42 mouse cellular contexts compared by ENCODE assay signal in the genomic region with DNA sequence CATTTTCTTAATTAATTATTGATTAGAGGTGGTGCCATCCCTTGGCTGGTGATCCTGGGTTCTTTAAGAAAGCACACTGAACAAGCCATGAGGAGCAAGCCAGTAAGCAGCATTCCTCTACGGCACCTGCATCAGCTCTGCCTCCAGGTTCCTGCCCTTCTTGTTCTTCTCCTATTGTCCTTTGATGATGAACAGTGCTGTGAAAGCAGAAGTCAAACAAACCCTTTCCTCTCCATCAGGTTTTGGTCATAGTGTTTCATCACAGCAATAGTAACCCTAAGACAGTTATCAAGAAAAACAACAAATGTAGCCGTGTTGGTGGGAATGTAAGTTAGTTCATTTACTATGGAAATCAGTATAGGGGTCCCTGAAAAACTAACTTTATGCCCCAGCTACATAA. TPM values are rescaled to one million over a fixed set of nuclear protein-coding genes. Genes with fewer than 3 reads are reported as not detected.
"Had no signal": no experiment of that assay in that cellular context is flagged by ENCODE, and none has a peak within 500 bp of the region (broad histone marks: within the 10 kb centered on the region; RNA-seq: fewer than 3 reads in every experiment).

No protein-coding gene starts in this region.

- H3K27ac ChIP-seq: left cerebral cortex, adult 2 months; limb, embryonic 10.5 days; limb, embryonic 12.5 days; limb, embryonic 13.5 days; limb, embryonic 15.5 days; liver, embryonic 12.5 days; liver, embryonic 13.5 days; liver, embryonic 14.5 days; liver, embryonic 15.5 days; lung, embryonic 15.5 days; macrophage; midbrain, embryonic 10.5 days; midbrain, embryonic 12.5 days; midbrain, embryonic 13.5 days; midbrain, embryonic 15.5 days had no signal

- H3K4me2 ChIP-seq: limb, embryonic 12.5 days; limb, embryonic 13.5 days; limb, embryonic 15.5 days; liver, embryonic 11.5 days; liver, embryonic 12.5 days; liver, embryonic 13.5 days; liver, embryonic 15.5 days; lung, embryonic 14.5 days; lung, embryonic 15.5 days; midbrain, embryonic 11.5 days; midbrain, embryonic 12.5 days; midbrain, embryonic 13.5 days; midbrain, embryonic 15.5 days had no signal

- ATAC-seq: liver, embryonic 12.5 days; liver, postnatal 0 days; lung, postnatal 0 days; midbrain, embryonic 13.5 days; midbrain, embryonic 15.5 days; midbrain, embryonic 16.5 days had no signal

- H3K4me1 ChIP-seq: limb, embryonic 12.5 days; limb, embryonic 13.5 days; limb, embryonic 15.5 days; lung, embryonic 15.5 days; midbrain, embryonic 13.5 days; midbrain, embryonic 15.5 days had no signal

- H3K9me3 ChIP-seq: limb, embryonic 10.5 days; limb, embryonic 12.5 days; limb, embryonic 13.5 days; limb, embryonic 15.5 days; liver, embryonic 12.5 days; liver, embryonic 13.5 days; liver, embryonic 15.5 days; lung, embryonic 15.5 days; megakaryocyte, embryonic 14.5 days; midbrain, embryonic 10.5 days; midbrain, embryonic 12.5 days; midbrain, embryonic 13.5 days; midbrain, embryonic 15.5 days had no signal

- H3K9ac ChIP-seq: limb, embryonic 12.5 days; limb, embryonic 13.5 days; limb, embryonic 15.5 days; liver, embryonic 12.5 days; liver, embryonic 13.5 days; liver, embryonic 14.5 days; liver, embryonic 15.5 days; liver, postnatal 0 days; lung, embryonic 14.5 days; lung, embryonic 15.5 days; midbrain, embryonic 12.5 days; midbrain, embryonic 13.5 days; midbrain, embryonic 15.5 days had no signal

- H3K36me3 ChIP-seq: limb, embryonic 10.5 days; limb, embryonic 12.5 days; limb, embryonic 13.5 days; limb, embryonic 15.5 days; liver, embryonic 12.5 days; liver, embryonic 13.5 days; liver, embryonic 15.5 days; lung, embryonic 15.5 days; midbrain, embryonic 10.5 days; midbrain, embryonic 12.5 days; midbrain, embryonic 13.5 days; midbrain, embryonic 15.5 days had no signal

- H3K4me3 ChIP-seq: left cerebral cortex, adult 2 months; limb, embryonic 10.5 days; limb, embryonic 12.5 days; limb, embryonic 13.5 days; limb, embryonic 15.5 days; liver, embryonic 12.5 days; liver, embryonic 13.5 days; liver, embryonic 15.5 days; lung, embryonic 15.5 days; megakaryocyte, embryonic 14.5 days; midbrain, embryonic 10.5 days; midbrain, embryonic 12.5 days; midbrain, embryonic 13.5 days; midbrain, embryonic 15.5 days; myocyte had no signal

- H3K27me3 ChIP-seq: limb, embryonic 12.5 days; limb, embryonic 13.5 days; limb, embryonic 15.5 days; liver, embryonic 12.5 days; liver, embryonic 13.5 days; liver, embryonic 15.5 days; lung, embryonic 15.5 days; megakaryocyte, embryonic 14.5 days; midbrain, embryonic 12.5 days; midbrain, embryonic 13.5 days; midbrain, embryonic 15.5 days had no signal

- DNase-seq: left cerebral cortex, postnatal 4 days; liver; liver, embryonic 13.5 days; liver, postnatal 0 days; lung, adult 18-20 months; lung, adult 2 months; lung, embryonic 14.5 days; lung, postnatal 10 days; lung, postnatal 14 days; lung, postnatal 36 days; lung, postnatal 4 days; midbrain, embryonic 14.5 days had no signal

RNA-seq across cellular contexts. Expression of gene Fxyd4, which starts 44.1 kb away (rescaled TPM):
- total RNA-seq: left cerebral cortex, adult 18-20 months; left cerebral cortex, adult 2 months; left cerebral cortex, adult 8-10 months; left cerebral cortex, postnatal 10 days; left cerebral cortex, postnatal 14 days; left cerebral cortex, postnatal 25 days; left cerebral cortex, postnatal 36 days; left cerebral cortex, postnatal 4 days; liver, adult 2 months; megakaryocyte-erythroid progenitor cell, adult 5-6 weeks; midbrain, postnatal 0 days; monocyte, adult 5-6 weeks had no signal
- polyA plus RNA-seq: liver, embryonic 14.5 days; macrophage had no signal
